Mouse (Mus musculus) embryo, embryonic 10.5 days (tissue): ENCODE measurements around the gene Cfc1.
A peak's percentile ranks its signal among the peaks of the same experiment; 100 is the strongest.

Experiments
- DNase-seq: peaks from one replicate; pipeline ENCODE4 v3.0.0-alpha.2; 2015; ENCODE audit warnings: low spot score

Gene Cfc1

DNA sequence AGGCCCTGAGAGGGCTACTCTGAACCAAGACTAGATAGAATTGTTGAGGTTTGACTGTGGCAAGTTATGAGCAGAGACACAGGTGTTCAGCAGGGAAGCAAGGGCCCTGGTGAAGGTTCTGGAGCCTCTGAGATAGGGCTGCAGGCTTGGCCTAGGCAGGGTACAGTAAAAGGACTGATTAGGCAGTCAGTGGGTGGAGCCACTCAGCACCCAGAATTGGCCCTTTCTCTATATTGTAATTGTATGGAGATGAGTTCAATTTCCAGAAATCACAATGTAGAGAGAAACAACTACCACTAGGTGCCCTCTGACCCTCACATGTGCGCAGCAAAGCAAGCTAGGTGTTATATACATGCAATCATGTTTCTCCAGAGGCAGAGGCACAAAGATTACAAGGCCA lies 18.2 kb downstream of the Cfc1 start:
- no peak for DNase-seq

DNA sequence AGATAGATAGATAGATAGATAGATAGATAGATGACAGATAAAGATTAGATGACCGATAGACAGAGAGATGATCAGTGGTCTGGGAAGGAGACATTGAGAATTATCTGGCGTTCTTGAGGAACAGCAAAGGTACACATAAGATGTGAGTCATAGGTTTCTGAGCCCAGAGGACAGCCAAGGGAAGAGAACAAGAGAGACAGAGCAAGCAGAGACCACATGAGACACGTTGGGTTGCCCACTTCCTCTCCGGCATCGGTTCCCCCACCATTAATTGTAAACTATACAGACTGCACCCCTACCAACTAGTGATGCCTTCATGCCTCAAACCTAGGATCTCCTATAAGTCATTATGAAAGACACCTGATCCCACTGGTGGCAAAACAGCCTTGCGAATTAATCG lies 18.8 kb downstream of the Cfc1 start:
- DNase-seq, result no peak

DNA sequence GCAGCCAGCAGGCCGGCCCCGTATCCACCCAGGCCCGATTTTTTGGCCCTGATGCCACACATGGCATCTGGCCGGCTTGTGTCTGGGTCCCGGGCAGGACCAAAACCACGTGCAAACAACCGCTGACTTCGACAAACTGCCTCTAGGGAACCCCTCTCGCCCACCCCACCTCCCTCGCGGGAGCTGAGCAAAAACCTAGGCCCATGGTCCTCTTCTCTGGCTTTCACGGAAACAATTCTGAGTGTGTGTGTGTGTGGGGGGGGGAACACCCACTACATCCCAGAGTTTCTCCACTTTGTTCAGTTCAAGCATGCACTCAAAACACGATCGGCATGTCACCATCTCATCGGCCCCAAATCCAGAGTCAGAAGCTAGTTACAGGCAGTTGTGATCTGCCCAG lies 25.4 kb downstream of the Cfc1 start, which contains the start of gene Prss40:
Prss40 (minus strand) TSS at position 101 of the 400 bp plus-strand sequence.
- no peak for DNase-seq

DNA sequence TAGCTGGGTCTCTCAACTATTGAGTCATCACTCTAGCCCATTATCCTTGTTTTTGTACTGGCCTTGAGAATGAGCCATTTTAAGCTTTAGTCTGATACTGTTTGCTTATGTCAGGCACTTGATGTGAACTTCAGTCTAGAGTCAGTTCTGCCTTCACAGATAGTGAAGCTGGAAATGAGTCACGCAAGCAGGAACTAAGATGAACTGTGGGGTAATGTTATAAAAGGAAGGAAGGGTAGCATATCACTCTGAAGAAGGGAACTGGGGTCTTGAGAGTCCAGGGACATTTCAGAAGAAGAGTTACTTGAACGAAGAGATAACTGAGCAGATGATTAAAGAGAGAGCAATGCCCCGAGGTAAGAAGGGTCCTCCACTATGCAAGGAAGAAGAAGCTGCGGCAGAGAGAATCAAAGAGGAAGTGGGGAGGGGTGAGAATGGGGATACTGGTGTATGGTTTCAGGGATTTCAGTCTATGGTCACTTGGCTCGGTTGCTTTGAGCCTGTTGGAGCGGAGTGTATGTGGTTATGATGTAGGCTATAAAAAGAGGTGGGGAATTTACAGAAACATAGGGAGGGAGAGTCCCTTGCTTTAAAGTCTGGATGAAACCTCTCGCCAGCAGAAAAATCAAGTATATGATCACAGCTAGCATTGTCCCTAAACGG lies 29.1 kb downstream of the Cfc1 start:
- no peak for DNase-seq

DNA sequence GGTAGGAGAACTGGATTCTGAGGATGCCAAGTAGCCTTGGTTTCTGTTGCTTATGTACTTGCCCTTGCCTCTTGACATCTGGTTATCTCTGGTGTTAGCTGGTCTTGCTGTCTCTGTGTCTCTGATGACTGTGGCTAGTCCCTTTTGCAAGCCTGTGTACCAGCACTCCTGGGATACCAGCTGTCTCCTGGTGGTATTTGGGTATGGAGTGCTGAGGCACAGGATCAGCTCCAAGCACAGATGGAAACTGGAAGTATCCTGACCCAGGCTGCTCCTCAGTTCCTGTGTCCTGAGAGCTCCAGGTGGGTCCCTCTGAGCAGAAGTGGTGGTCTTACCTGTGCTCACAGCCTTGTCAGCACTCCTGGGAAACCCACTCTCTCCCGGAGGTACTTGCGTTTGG lies 32.7 kb downstream of the Cfc1 start:
- DNase-seq, result no peak

DNA sequence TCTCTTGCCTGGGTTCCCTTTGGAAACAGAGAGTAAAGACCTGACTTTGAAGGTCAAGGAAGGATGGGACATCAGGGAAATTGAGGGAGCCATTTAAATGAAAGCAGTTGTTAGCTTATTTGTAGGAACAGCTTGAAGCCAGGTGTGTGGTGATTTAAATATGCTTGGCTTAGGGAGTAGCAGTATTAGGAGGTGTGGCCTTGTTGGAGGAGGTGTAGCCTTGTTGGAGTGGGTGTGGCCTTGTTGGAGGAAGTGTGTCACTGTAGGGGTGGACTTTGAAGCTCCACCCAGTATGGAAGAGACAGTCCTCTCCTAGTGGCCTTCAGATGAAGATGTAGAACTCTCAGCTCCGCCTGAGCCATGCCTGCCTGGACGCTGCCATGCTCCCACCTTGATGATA lies 34.4 kb downstream of the Cfc1 start:
- DNase-seq, result no peak

DNA sequence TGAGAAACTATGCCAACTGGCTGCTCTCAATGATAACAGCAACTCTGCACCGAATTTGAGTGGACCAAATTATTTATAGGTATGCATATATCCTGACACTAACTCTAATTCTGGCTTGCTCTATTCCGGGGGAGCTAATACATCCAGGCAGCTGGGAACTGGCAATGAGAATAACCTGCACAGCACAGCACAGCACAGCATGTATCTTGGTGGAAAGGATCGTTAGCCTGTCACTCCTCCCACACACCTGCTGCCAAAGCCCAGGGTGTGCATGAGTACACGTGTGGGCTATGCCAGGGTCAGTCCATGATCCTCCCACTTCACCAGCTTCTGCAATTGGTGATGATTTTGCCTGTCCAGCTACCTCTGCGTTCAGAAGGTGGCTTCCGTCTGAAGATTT lies 36.0 kb downstream of the Cfc1 start:
- no peak for DNase-seq

DNA sequence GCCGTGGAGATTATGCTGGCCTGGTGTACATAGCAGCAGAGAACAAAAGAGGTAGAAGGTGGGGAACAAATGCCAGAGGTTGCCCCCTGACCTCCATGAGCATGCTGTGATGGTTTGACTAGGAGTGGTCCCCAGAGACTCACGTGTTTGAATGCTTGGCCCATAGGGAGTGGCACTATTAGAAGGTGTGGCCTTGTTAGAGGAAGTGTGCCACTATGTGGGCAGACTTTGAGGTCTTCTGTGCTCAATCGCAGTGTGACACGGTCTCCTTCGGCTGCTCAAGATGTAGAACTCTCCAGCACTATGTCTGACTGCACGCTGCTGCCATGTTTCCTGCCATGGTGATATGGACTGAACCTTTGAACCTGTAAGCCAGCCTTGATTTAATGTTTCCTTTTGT lies 37.8 kb downstream of the Cfc1 start:
- no peak for DNase-seq

DNA sequence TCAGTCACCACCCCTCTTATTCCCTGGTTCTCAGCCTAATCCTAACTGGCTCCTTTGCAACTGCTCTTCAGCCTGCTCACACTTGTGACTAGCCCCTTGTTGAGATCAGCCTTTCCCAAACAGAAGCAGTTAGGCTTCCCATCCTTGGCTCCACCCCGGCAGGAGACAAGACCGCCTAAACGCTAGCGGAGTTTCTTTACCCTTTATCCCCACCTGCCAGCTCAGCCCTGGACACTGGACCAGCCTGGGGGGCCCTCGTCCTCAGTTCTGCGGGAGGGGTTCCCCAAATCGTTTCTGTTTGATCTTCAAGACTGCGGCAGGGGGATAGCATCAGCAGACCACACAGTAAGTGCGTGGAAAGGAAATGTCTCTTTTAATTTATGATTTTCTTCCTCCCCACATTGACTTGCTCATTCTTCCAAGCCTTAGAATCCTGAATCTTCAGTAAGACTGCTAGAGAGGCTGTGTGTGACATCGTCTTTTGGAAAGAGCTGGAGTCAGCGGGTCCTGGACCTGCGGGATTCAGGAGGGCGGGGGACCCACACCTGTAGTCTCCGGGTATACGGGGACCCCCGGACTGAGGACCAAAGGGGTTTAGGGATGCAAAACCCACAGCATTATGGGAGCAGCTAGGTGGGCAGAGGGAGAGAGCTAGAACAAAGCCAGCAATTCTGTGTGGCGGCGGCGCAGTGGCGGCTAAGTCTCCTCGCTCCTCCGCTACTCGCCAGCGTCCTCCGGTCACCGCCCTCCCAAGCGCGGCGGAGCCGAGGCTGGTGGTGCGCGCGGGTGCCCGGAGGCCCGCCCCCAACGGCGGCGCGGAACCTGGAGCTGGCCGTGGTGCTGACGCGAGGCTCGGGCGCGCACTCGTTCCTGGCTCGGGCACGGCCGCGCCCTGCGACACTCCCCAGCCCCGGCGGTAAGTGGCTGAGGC lies 43.7 kb downstream of the Cfc1 start, which contains the start of gene Amer3:
Amer3 (plus strand) TSS at position 807 of the 931 bp plus-strand sequence.
- peak; percentile 83 for DNase-seq

DNA sequence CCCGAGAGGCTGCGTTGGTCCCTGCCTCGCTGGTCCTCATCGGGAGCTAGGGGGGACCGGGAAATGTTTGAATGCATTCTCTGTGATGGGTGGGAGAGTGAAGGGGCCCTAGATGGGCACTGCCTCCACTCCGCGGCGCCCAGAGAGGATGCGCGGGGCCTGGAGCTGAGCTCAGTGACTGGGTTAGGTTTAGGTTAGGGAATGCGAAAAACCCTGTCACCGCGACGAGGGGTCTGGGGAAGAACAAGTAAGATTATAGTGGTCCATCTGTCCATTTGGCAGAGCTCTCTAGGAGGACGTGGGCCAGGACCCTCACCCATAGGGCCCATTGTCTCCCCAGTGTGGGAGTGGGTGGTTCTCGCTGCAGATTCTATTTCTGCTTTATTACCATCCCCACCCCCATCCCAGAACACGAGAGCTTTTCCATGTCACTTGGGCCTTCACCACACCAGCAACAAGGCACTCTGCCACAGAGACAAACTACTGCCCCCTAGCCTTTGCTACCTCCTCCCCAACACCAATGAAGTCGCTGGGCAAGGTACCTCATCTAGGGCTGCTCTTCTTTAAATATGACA lies 44.4 kb downstream of the Cfc1 start:
- DNase-seq, result no peak

DNA sequence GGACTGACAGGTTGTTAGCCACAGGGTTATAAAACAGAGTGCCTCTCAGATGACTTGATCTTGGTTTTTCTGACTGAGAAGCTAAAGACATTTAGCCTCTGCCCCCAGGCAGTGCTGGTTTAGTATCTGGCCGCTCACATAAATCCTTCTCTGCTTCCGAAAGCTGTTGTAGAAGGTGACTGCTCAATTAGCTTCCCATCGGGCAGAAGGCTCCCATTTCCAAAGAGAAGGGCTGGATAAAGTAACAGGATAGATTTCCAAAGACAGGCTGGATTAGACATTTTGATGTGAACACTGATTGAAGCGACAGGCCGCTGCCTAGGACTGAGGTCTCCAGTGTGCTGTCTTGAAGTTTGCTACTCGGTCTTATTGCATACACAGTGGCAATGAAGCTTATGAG lies 46.8 kb downstream of the Cfc1 start:
- no peak for DNase-seq

DNA sequence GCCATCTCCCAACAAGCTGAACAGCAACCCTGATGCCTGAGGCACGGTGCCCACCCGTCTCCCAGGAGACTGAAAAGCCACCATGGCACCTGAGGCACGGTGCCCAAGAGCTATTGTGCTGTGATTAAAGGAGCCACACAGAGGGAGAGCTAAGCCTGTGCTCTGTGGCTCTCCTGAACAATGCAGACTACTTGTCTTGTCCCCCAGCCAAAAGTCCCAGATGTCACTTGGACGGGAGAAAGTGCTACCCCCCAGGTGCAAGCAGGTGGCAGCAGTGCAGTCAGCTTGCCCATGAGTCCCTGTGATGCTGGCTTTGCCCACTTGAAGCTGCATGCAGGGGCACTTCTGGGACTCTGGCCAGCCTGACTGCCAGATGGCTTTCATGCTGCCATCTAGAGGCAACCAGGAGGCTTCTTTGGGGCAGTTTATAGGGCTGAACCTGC lies 48.4 kb downstream of the Cfc1 start:
- no peak for DNase-seq

DNA sequence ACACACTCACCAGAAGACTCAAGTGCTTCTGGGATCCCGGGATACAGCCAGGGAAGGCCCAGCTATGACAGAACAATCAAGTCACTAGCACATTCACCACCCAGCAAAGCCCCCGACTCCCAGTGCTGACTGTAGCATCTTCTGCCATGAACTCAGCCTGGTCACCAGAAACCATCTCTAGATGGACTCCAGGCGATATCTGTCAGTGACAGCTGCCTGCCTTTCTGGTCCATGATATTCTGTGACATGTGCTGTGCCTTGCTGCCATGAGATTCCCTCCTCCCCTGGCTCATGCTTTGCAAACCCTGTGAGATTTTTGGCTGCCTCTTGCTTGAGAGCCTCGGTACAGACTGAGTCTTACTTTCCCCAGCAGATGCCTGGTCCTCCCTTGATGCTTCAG lies 49.3 kb downstream of the Cfc1 start:
- DNase-seq, result no peak

DNA sequence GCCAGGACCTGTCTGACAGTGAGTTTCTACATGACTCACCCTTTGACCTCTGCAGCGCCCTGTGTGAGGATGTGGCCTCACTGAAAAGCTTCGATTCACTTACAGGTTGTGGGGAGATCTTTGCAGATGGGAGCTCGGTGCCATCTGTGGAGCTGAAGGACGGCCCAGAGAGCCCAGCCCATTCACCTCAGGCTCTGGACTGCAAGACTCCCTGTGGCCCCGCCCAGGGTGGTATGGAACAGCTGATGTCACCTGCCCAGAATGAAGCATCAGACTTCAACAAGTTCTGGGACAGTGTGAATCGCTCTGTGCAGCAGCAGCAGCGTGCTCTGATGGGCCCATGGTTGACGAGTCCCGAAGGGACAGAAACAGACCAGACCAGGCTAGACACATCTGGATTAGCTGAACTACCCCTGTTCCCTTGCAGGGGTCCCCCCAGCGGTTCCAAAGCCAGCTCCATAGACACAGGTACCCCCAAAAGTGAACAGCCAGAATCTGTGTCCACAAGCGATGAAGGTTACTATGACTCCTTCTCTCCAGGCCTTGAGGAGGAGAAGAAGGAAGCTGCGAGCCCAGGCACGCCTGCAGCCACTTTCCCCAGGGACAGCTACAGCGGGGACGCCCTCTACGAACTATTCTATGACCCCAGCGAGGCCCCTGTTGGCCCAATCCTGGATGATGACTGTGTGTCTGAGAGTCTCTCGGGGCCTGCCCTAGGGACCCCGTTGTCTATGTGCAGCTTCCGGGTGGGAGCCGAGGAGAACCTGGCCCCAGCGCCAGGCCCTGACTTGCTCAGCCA lies 52.0 kb downstream of the Cfc1 start:
- DNase-seq, result no peak
